Mouse (Mus musculus) bone marrow macrophage, adult 2 months (primary cell): ENCODE measurements around the gene Nop53.

Experiments
- CTCF ChIP-seq: IDR thresholded peaks from 2 replicates; pipeline ENCODE4 v1.5.1; 2012; ENCODE audit warnings: low read depth, mild to moderate bottlenecking, low read length, moderate library complexity
- POLR2A ChIP-seq: IDR thresholded peaks from 2 replicates; pipeline ENCODE4 v1.6.1; 2012; ENCODE audit warnings: mild to moderate bottlenecking, low read depth, low read length, borderline replicate concordance

DNA sequence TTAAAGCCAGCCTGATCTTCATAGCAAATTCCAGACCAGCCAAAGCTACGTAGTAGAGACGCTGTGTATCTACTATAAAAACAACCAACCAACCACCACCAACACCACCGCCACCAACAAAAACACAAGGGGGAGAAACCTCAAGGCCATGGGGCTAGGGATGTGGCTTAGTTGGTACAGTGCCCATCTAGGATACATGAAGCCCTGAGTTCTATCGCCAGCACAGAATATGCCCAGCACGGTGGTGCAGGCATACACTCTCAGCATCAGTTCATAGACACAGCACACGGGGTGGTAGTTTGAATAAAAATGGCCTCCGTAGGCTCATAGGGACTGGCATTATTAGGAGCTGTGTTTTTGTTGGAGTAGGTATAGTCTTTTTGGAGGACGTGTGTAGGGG lies 22.4 kb upstream of the Nop53 start:
- TF ChIP-seq CTCF (no peak), POLR2A (no peak)
